Mouse (Mus musculus): ENCODE measurements around the gene Sypl.

- TF ChIP-seq POLR2A (IDR thresholded peaks at IDR 0.05; ENCODE audit: extremely low read depth, insufficient read depth, low read length) (no peak), CTCF (IDR thresholded peaks at IDR 0.05; ENCODE audit: extremely low read depth, insufficient read depth, low read length) (no peak)
These were observed 26.4 kb upstream of the Sypl start for GRCm38 (mm10) chr12:32927231-32927835.
